Mouse (Mus musculus) stomach, embryonic 15.5 days (tissue): ENCODE measurements around the gene Gng7. TPM values are rescaled to one million over a fixed set of nuclear protein-coding genes. Genes with fewer than 3 reads are reported as not detected.

Experiments
- ATAC-seq: fragments of 200-750 bp; cut with Nextera tagmentation; 2 replicates; pipeline ENCODE4 v1.8.0; 2017; ENCODE audit warnings: low read depth, moderate number of reproducible peaks, moderate TSS enrichment; ENCODE audit not compliant: insufficient read depth, low FRiP score
- H3K27ac ChIP-seq: fragments of 300-500 bp; sonication (generic); 2 replicates; pipeline ENCODE4 v1.5.1; 2015; ENCODE audit warnings: mild to moderate bottlenecking, inconsistent platforms
- H3K27me3 ChIP-seq: fragments of 300-500 bp; sonication (generic); replicated peaks from 2 replicates; pipeline ENCODE4 v1.6.1; 2015; ENCODE audit warnings: inconsistent platforms
- H3K36me3 ChIP-seq: fragments of 300-500 bp; sonication (generic); 2 replicates; pipeline ENCODE4 v1.6.1; 2015; ENCODE audit warnings: inconsistent platforms
- H3K4me1 ChIP-seq: fragments of 300-500 bp; sonication (generic); 2 replicates; pipeline ENCODE4 v1.6.1; 2015; ENCODE audit warnings: inconsistent platforms
- H3K4me2 ChIP-seq: fragments of 300-500 bp; sonication (generic); 2 replicates; pipeline ENCODE4 v1.6.1; 2015; ENCODE audit warnings: mild to moderate bottlenecking, inconsistent platforms
- H3K4me3 ChIP-seq: fragments of 300-500 bp; sonication (generic); replicated peaks from 2 replicates; pipeline ENCODE4 v1.5.1; 2015; ENCODE audit warnings: inconsistent platforms
- H3K9ac ChIP-seq: fragments of 300-500 bp; sonication (generic); 2 replicates; pipeline ENCODE4 v1.6.1; 2015; ENCODE audit warnings: inconsistent platforms
- H3K9me3 ChIP-seq: fragments of 300-500 bp; sonication (generic); 2 replicates; pipeline ENCODE4 v1.6.1; 2016; ENCODE audit warnings: inconsistent platforms
- whole genome bisulfite sequencing: fragments of 180-500 bp; shearing (Covaris S2); methylation state at CpG from one replicate; pipeline ENCODE4 v1.1.7; 2015; 5-methylcytosine and 5-hydroxymethylcytosine counted together
- polyA plus RNA-seq: library from polyadenylated mRNA; unstranded; fragments of >200 nt; fragmentation: Nextera tagmentation; extraction: Ambion mirVana; gene quantifications from 2 replicates; pipeline ENCODE4 v1.2.1, GENCODE M21; 2015

Gng7 gene
- polyA plus RNA-seq, 1 experiment from 2014 or later, result 4.8 TPM

- H3K27ac ChIP-seq, result peak overlapping the region; percentile 63; the same call in 1 of the 2 replicates
These were observed 84.2 kb downstream of the Gng7 start for GRCm38 (mm10) chr10:80930361-80931152.

GRCm38 (mm10) chr10:80929299-80930226 is 85.2 kb downstream of the Gng7 start, which contains the start of gene Gadd45b:
Gene Gadd45b, plus strand, starts transcription at chr10:80930073.
- ATAC-seq, result peak; percentile 89
- Histone ChIP-seq H3K4me3 (peak within 1 kb of the TSS; percentile 67), H3K27me3 (peaks cover 3% of the 10 kb centered on the region; the same call in 1 of the 2 replicates), H3K27ac (peak within 1 kb of the TSS; percentile 93), H3K9ac (peak within 1 kb of the TSS; percentile 76), H3K9me3 (no peaks in the 10 kb centered on the region), H3K4me1 (peaks cover 45% of the 10 kb centered on the region), H3K36me3 (no peaks in the 10 kb centered on the region), H3K4me2 (peak within 1 kb of the TSS; percentile 95)
- under 1% methylated on average over 56 of the region's 56 CpGs for WGBS

More at GRCm38 (mm10) chr10:80930361-80931152, 84.2 kb downstream of the Gng7 start:
- Histone ChIP-seq H3K4me1 (peaks cover 49% of the 10 kb centered on the region), H3K9me3 (no peaks in the 10 kb centered on the region), H3K27me3 (peaks cover 3% of the 10 kb centered on the region; the same call in 1 of the 2 replicates), H3K36me3 (no peaks in the 10 kb centered on the region), H3K4me3 (peak overlapping the region; percentile 67), H3K4me2 (peak overlapping the region; percentile 95), H3K9ac (peak overlapping the region; percentile 76)
- ATAC-seq, result no peak
- WGBS, result 1% methylated on average over 45 of the region's 45 CpGs

- peak overlapping the region; percentile 66 for H3K9ac ChIP-seq
- H3K9me3 ChIP-seq, result no peaks in the 10 kb centered on the region
- H3K36me3 ChIP-seq, result no peaks in the 10 kb centered on the region
- peak overlapping the region; percentile 82 for H3K4me2 ChIP-seq
- ATAC-seq, result peak; percentile 34; the same call in 1 of the 2 replicates
- peaks cover 42% of the 10 kb centered on the region for H3K4me1 ChIP-seq
- H3K4me3 ChIP-seq, result peak overlapping the region; percentile 63
- H3K27me3 ChIP-seq, result peaks cover 3% of the 10 kb centered on the region; the same call in 1 of the 2 replicates
- H3K27ac ChIP-seq, result peak overlapping the region; percentile 93
- WGBS, result under 1% methylated on average over 48 of the region's 48 CpGs
These were observed 86.0 kb downstream of the Gng7 start for GRCm38 (mm10) chr10:80928586-80929298.

GRCm38 (mm10) chr10:80925472-80925871 is 89.3 kb downstream of the Gng7 start:
- no peak overlapping the region for H3K4me2 ChIP-seq
- no peaks in the 10 kb centered on the region for H3K27me3 ChIP-seq
- no peak overlapping the region for H3K27ac ChIP-seq
- H3K4me1 ChIP-seq, result peaks cover 20% of the 10 kb centered on the region; the same call in 1 of the 2 replicates
- no peaks in the 10 kb centered on the region for H3K36me3 ChIP-seq
- 50% methylated on average over 3 of the region's 3 CpGs for WGBS
- no peak overlapping the region for H3K4me3 ChIP-seq
- no peak for ATAC-seq
- no peak overlapping the region for H3K9ac ChIP-seq
- H3K9me3 ChIP-seq, result no peaks in the 10 kb centered on the region

GRCm38 (mm10) chr10:80921923-80922322 is 92.8 kb downstream of the Gng7 start:
- Histone ChIP-seq H3K4me3 (peak overlapping the region; percentile 35), H3K27me3 (no peaks in the 10 kb centered on the region), H3K36me3 (no peaks in the 10 kb centered on the region), H3K9ac (peak overlapping the region; percentile 29; the same call in 1 of the 2 replicates), H3K4me2 (peak overlapping the region; percentile 59), H3K27ac (peak overlapping the region; percentile 75), H3K9me3 (no peaks in the 10 kb centered on the region), H3K4me1 (peaks cover 16% of the 10 kb centered on the region)
- ATAC-seq, result peak; percentile 51
- 4% methylated on average over 16 of the region's 16 CpGs for WGBS

- Histone ChIP-seq H3K4me2 (peak within 1 kb of the TSS; percentile 91), H3K9me3 (no peaks in the 10 kb centered on the region), H3K4me3 (peak within 1 kb of the TSS; percentile 84), H3K9ac (peak within 1 kb of the TSS; percentile 76), H3K36me3 (no peaks in the 10 kb centered on the region), H3K27me3 (no peaks in the 10 kb centered on the region), H3K4me1 (peaks cover 25% of the 10 kb centered on the region), H3K27ac (peak within 1 kb of the TSS; percentile 74)
- ATAC-seq, result peak; percentile 23
- WGBS, result under 1% methylated on average over 60 of the region's 61 CpGs
These were observed 96.8 kb downstream of the Gng7 start, which contains the start of gene Lmnb2 for GRCm38 (mm10) chr10:80917779-80918434. Gene Lmnb2, minus strand, starts transcription at chr10:80918245.

- Histone ChIP-seq H3K9ac (peak overlapping the region; percentile 76), H3K4me2 (peak overlapping the region; percentile 91), H3K27me3 (no peaks in the 10 kb centered on the region), H3K36me3 (no peaks in the 10 kb centered on the region), H3K9me3 (no peaks in the 10 kb centered on the region), H3K4me1 (peaks cover 22% of the 10 kb centered on the region), H3K27ac (peak overlapping the region; percentile 74), H3K4me3 (peak overlapping the region; percentile 84)
- ATAC-seq, result peak; percentile 21
- WGBS, result 1% methylated on average over 15 of the region's 15 CpGs
These were observed 97.4 kb downstream of the Gng7 start for GRCm38 (mm10) chr10:80917336-80917778.

- ATAC-seq, result no peak
- Histone ChIP-seq H3K9ac (no peak overlapping the region), H3K27ac (no peak overlapping the region)
These were observed 99.0 kb downstream of the Gng7 start for GRCm38 (mm10) chr10:80915736-80916135.

GRCm38 (mm10) chr10:80915260-80915659 is 99.5 kb downstream of the Gng7 start:
- H3K4me2 ChIP-seq, result no peak overlapping the region
- no peak overlapping the region for H3K9ac ChIP-seq
- peaks cover 15% of the 10 kb centered on the region for H3K4me1 ChIP-seq
- H3K27me3 ChIP-seq, result no peaks in the 10 kb centered on the region
- H3K4me3 ChIP-seq, result no peak overlapping the region
- WGBS, result 71% methylated on average over 2 of the region's 2 CpGs
- ATAC-seq, result no peak
- 0 out of 2 replicates have a peak, but pooled peaks cover 16% of the 10 kb centered on the region for H3K36me3 ChIP-seq
- H3K9me3 ChIP-seq, result no peaks in the 10 kb centered on the region
- no peak overlapping the region for H3K27ac ChIP-seq

More at GRCm38 (mm10) chr10:80915736-80916135, 99.0 kb downstream of the Gng7 start:
- 0 out of 2 replicates have a peak, but pooled peaks cover 11% of the 10 kb centered on the region for H3K36me3 ChIP-seq
- WGBS, result 82% methylated on average over 4 of the region's 4 CpGs
- no peaks in the 10 kb centered on the region for H3K27me3 ChIP-seq
- H3K4me3 ChIP-seq, result no peak overlapping the region
- H3K9me3 ChIP-seq, result no peaks in the 10 kb centered on the region
- peaks cover 15% of the 10 kb centered on the region for H3K4me1 ChIP-seq
- H3K4me2 ChIP-seq, result no peak overlapping the region; the same call in 1 of the 2 replicates

GRCm38 (mm10) chr10:80914253-80914656 is 100.5 kb downstream of the Gng7 start:
- Histone ChIP-seq H3K4me3 (no peak overlapping the region), H3K9me3 (no peaks in the 10 kb centered on the region), H3K27ac (no peak overlapping the region), H3K27me3 (no peaks in the 10 kb centered on the region), H3K36me3 (0 out of 2 replicates have a peak, but pooled peaks cover 22% of the 10 kb centered on the region), H3K4me2 (no peak overlapping the region), H3K4me1 (peaks cover 15% of the 10 kb centered on the region), H3K9ac (no peak overlapping the region)
- WGBS, result 77% methylated on average over 5 of the region's 5 CpGs
- ATAC-seq, result no peak
